Mouse (Mus musculus) CH12.LX (cell line): ENCODE measurements around the gene Slc25a21.

ENCODE experiments used
- BHLHE40 ChIP-seq: IDR thresholded peaks from 2 replicates; pipeline ENCODE4 v1.6.1; 2011; ENCODE audit warnings: mild to moderate bottlenecking, low read depth, low read length, improper control_type of control experiment
- CTCF ChIP-seq, 2 experiments: IDR thresholded peaks in 1 of 2; conservative IDR thresholded peaks in 1 of 2; 2 replicates each; pipeline ENCODE4 v1.5.1; 2011 to 2012; ENCODE audit warnings: low read depth in 2 of 2, low read length in 2 of 2, improper control_type of control experiment in 1 of 2, inconsistent platforms in 1 of 2, mild to moderate bottlenecking in 1 of 2, moderate library complexity in 1 of 2
- EP300 ChIP-seq: IDR thresholded peaks from 2 replicates; pipeline ENCODE4 v1.6.1; 2011; ENCODE audit warnings: low read length, improper control_type of control experiment
- GABPA ChIP-seq: IDR thresholded peaks from 2 replicates; pipeline ENCODE4 v1.6.1; 2012; ENCODE audit warnings: low read depth, low read length, improper control_type of control experiment, inconsistent platforms; ENCODE audit not compliant: insufficient replicate concordance
- IRF4 ChIP-seq: IDR thresholded peaks from 2 replicates; pipeline ENCODE4 v1.6.1; 2014; ENCODE audit warnings: low read depth, mild to moderate bottlenecking, inconsistent platforms, low read length, improper control_type of control experiment
- MAFK ChIP-seq: IDR thresholded peaks from 2 replicates; pipeline ENCODE4 v1.6.1; 2011; ENCODE audit warnings: low read length, improper control_type of control experiment; ENCODE audit not compliant: insufficient replicate concordance
- MYC ChIP-seq: IDR thresholded peaks from 2 replicates; pipeline ENCODE4 v1.6.1; 2011; ENCODE audit warnings: low read depth, mild to moderate bottlenecking, improper control_type of control experiment, low read length
- PAX5 ChIP-seq: IDR thresholded peaks from 2 replicates; pipeline ENCODE4 v1.6.1; 2012; ENCODE audit warnings: low read length, inconsistent platforms, mixed read lengths
- POLR2A ChIP-seq: IDR thresholded peaks from 2 replicates; pipeline ENCODE4 v1.6.1; 2011; ENCODE audit warnings: low read depth, mild to moderate bottlenecking, improper control_type of control experiment, low read length
- POLR2AphosphoS2 ChIP-seq: IDR thresholded peaks from 2 replicates; pipeline ENCODE4 v1.6.1; 2011; ENCODE audit warnings: low read depth, low read length, improper control_type of control experiment
- SMC3 ChIP-seq: IDR thresholded peaks from 2 replicates; pipeline ENCODE4 v1.6.1; 2011; ENCODE audit warnings: low read depth, low read length, improper control_type of control experiment
- TBP ChIP-seq: conservative IDR thresholded peaks from 2 replicates; pipeline ENCODE4 v1.6.1; 2011; ENCODE audit warnings: low read depth, low read length, improper control_type of control experiment
- TCF12 ChIP-seq: IDR thresholded peaks from 2 replicates; pipeline ENCODE4 v1.6.1; 2014; ENCODE audit warnings: low read depth, mild to moderate bottlenecking, inconsistent platforms, low read length, improper control_type of control experiment
- USF2 ChIP-seq: conservative IDR thresholded peaks from 2 replicates; pipeline ENCODE4 v1.6.1; 2011; ENCODE audit warnings: low read depth, low read length, improper control_type of control experiment

- TF ChIP-seq CTCF (conservative IDR thresholded peaks at IDR 0.05 in 1 of 2, IDR thresholded peaks at IDR 0.05 in 1 of 2; ENCODE audit: low read depth in 2 of 2, low read length in 2 of 2) = no peak
- TF ChIP-seq MAFK = no peak
- TF ChIP-seq IRF4 = no peak
- TF ChIP-seq GABPA = no peak
- no peak for TF ChIP-seq USF2
- TF ChIP-seq MYC = no peak
- TF ChIP-seq EP300 = no peak
- no peak for TF ChIP-seq POLR2A
- TF ChIP-seq SMC3 = no peak
- TF ChIP-seq TBP = no peak
- no peak for TF ChIP-seq PAX5
- TF ChIP-seq BHLHE40 = no peak
- no peak for TF ChIP-seq TCF12
- TF ChIP-seq POLR2AphosphoS2 = no peak
These were observed 294.4 kb downstream of the Slc25a21 start for GRCm38 (mm10) chr12:56902774-56903456.
